Mouse (Mus musculus): ENCODE results near the gene Tnfrsf23.

DNA sequence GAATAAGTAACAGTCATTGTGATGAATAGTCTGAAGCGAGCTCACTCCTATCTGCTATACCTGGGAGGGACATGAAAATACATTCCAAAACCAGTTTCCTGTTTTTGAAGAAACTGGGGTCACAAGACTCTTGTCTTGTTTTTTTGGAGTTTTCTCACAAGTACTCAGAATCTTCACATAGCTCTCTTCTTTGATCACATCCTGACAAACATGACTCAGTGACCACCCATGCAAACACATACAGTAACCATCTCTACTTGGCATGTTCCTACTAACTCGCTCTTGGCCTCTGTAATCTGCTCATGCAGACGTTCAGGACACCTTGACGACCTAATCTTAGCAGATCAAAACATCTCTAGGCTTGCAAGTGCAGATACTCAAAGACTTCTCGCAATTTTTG lies 60.5 kb downstream of the Tnfrsf23 start:
- TF ChIP-seq CTCF (IDR thresholded peaks at IDR 0.05; ENCODE audit: control insufficient read depth, insufficient read depth, insufficient read length) (no peak), USF1 (IDR thresholded peaks at IDR 0.05; ENCODE audit: low read depth) (no peak), MAX (IDR thresholded peaks at IDR 0.05) (no peak), FOSL1 (IDR thresholded peaks at IDR 0.05; ENCODE audit: insufficient read depth, low read length, poor library complexity, severe bottlenecking) (no peak)

Data from C2C12 (cell line).